Mouse (Mus musculus) heart, postnatal 0 days (tissue): ENCODE data around the gene Prkcz. TPM values are rescaled to one million over a fixed set of nuclear protein-coding genes. Genes with fewer than 3 reads are reported as not detected.

Experiments used
- ATAC-seq: fragments of 200-750 bp; cut with Nextera tagmentation; 2 replicates; pipeline ENCODE4 v1.8.0; 2017; ENCODE audit warnings: low read depth, moderate number of reproducible peaks, moderate library complexity; ENCODE audit not compliant: insufficient read depth
- DNase-seq: peaks from one replicate; pipeline ENCODE4 v3.0.0-alpha.2; 2016; ENCODE audit warnings: low spot score
- H3K27ac ChIP-seq: fragments of 300-500 bp; sonication (generic); 2 replicates; pipeline ENCODE4 v1.5.1; 2014; ENCODE audit warnings: low read depth, mild to moderate bottlenecking
- H3K27me3 ChIP-seq: fragments of 300-500 bp; sonication (generic); 2 replicates; pipeline ENCODE4 v1.6.1; 2014; ENCODE audit warnings: low read length, mixed read lengths; ENCODE audit not compliant: control insufficient read depth, insufficient read depth
- H3K36me3 ChIP-seq: fragments of 300-500 bp; sonication (generic); replicated peaks from 2 replicates; pipeline ENCODE4 v1.6.1; 2014; ENCODE audit warnings: low read length, mixed read lengths; ENCODE audit not compliant: control insufficient read depth, insufficient read depth
- H3K4me1 ChIP-seq: fragments of 300-500 bp; sonication (generic); 2 replicates; pipeline ENCODE4 v1.6.1; 2014; ENCODE audit warnings: antibody characterized with exemption; ENCODE audit not compliant: control insufficient read depth, insufficient read depth
- H3K4me2 ChIP-seq: fragments of 300-500 bp; sonication (generic); 2 replicates; pipeline ENCODE4 v1.6.1; 2014; ENCODE audit warnings: low read depth, mild to moderate bottlenecking, low read length, moderate library complexity
- H3K4me3 ChIP-seq: fragments of 300-500 bp; sonication (generic); 2 replicates; pipeline ENCODE4 v1.5.1; 2014; ENCODE audit warnings: low read depth, low read length
- H3K9ac ChIP-seq: fragments of 300-500 bp; sonication (generic); replicated peaks from 2 replicates; pipeline ENCODE4 v1.6.1; 2014; ENCODE audit warnings: low read depth, low read length, mixed read lengths
- H3K9me3 ChIP-seq: fragments of 300-500 bp; sonication (generic); replicated peaks from 2 replicates; pipeline ENCODE4 v1.6.1; 2016; ENCODE audit warnings: low read length; ENCODE audit not compliant: control insufficient read depth
- CTCF ChIP-seq: IDR thresholded peaks from 2 replicates; pipeline ENCODE4 v1.5.1; 2016; ENCODE audit warnings: antibody characterized with exemption, control low read depth, low read depth
- EP300 ChIP-seq: IDR thresholded peaks from 2 replicates; pipeline ENCODE4 v1.6.1; 2016; ENCODE audit warnings: antibody characterized with exemption, low read depth
- WGBS: fragments of 180-500 bp; shearing (Covaris S2); extraction: QIAGEN DNeasy Blood & Tissue Kit; methylation state at CpG from one replicate; pipeline ENCODE4 v1.1.7; 2014; 5-methylcytosine and 5-hydroxymethylcytosine counted together
- polyA plus RNA-seq: library from polyadenylated mRNA; unstranded; fragments of >200 nt; fragmentation: Nextera tagmentation; extraction: Ambion mirVana; gene quantifications from 2 replicates; pipeline ENCODE4 v1.2.1, GENCODE M21; 2015
- total RNA-seq: library from RNA; depleted of rRNA; stranded (reverse); fragments of >200 nt; gene quantifications from 2 replicates; pipeline ENCODE4 v1.2.3, GENCODE M21; 2014; ENCODE audit warnings: low replicate concordance

Prkcz gene
- total and polyA plus RNA-seq, 2 experiments from 2014 or later = 2.7 to 4.8 TPM

- Histone ChIP-seq H3K4me2 (no peak overlapping the region), H3K36me3 (no peaks in the 10 kb centered on the region), H3K27me3 (no peaks in the 10 kb centered on the region), H3K27ac (peak overlapping the region; percentile 99), H3K4me1 (peaks cover 51% of the 10 kb centered on the region), H3K9me3 (no peaks in the 10 kb centered on the region), H3K4me3 (no peak overlapping the region), H3K9ac (no peak overlapping the region)
- no peak for DNase-seq
- WGBS = 79% methylated on average over 12 of the region's 12 CpGs
- no peak for ATAC-seq
- TF ChIP-seq EP300 (no peak), CTCF (no peak)
Observed at GRCm38 (mm10) chr4:155236737-155237385, 124.3 kb downstream of the Prkcz start.

DNA sequence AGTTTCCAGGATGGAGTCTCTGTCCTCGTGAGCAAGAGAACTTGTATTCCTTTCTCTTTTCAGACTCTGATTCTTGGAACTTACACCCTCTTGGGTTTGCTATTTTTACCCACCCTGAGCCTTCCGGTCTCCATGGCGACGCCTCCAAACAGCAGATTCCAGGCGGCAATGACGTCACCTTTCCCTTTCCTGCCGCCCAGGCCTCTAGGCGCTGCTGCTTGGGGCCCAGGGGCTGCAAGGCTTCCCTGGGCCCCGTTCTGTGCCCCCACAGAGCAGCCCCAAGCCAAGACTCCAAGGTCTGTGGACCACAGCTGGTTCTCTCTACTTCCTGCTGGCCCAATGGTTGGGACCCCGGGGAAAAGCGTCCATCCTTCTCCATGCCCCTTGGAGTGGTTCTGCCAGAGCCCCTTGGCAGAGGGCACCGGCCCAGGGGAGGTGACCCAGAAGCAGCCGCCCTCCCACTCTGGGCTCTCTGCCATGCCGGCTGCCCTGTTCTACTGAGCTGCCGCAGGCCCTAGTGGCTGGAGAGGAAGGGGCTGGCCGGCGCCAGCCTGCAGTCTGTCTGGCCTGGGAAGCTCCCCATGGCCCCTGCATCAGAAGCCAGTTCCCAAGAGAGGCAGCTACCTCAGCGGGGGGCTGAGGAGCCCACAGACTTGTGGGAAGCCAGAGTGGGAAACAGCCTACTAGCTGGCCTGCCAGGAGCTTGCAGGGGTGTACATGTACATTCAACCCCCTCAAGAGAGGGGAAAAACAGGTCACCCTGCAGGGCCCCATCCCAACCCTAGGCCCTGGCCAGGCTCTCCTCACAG is 125.6 kb downstream of the Prkcz start:
- Histone ChIP-seq H3K9me3 (no peaks in the 10 kb centered on the region), H3K4me2 (peak overlapping the region; percentile 48), H3K9ac (peak overlapping the region; percentile 51), H3K4me3 (peak overlapping the region; percentile 9), H3K36me3 (no peaks in the 10 kb centered on the region), H3K4me1 (peaks cover 46% of the 10 kb centered on the region), H3K27ac (peak overlapping the region; percentile 99), H3K27me3 (no peaks in the 10 kb centered on the region)
- peak; percentile 90 for ATAC-seq
- TF ChIP-seq CTCF (peak; percentile 33), EP300 (peak; percentile 79)
- 1% methylated on average over 18 of the region's 18 CpGs for WGBS
- DNase-seq = peak; percentile 99

GRCm38 (mm10) chr4:155234371-155235310 is 126.5 kb downstream of the Prkcz start:
- Histone ChIP-seq H3K27me3 (no peaks in the 10 kb centered on the region), H3K36me3 (no peaks in the 10 kb centered on the region), H3K9me3 (no peaks in the 10 kb centered on the region), H3K4me1 (peaks cover 46% of the 10 kb centered on the region), H3K4me2 (peak overlapping the region; percentile 48), H3K4me3 (peak overlapping the region; percentile 9; the same call in 1 of the 2 replicates), H3K9ac (peak overlapping the region; percentile 51), H3K27ac (peak overlapping the region; percentile 99)
- 16% methylated on average over 8 of the region's 8 CpGs for WGBS
- ATAC-seq (peak; percentile 6; the same call in 1 of the 2 replicates), DNase-seq (no peak)
- TF ChIP-seq EP300 (no peak), CTCF (no peak)

- ATAC-seq (peak; percentile 34), DNase-seq (peak; percentile 85)
- H3K4me1 ChIP-seq = peaks cover 46% of the 10 kb centered on the region
- TF ChIP-seq CTCF (peak; percentile 6; the same call in 1 of the 2 replicates), EP300 (0 out of 2 replicates have a peak, but pooled peaks have one; percentile 31)
- no peaks in the 10 kb centered on the region for H3K36me3 ChIP-seq
- H3K27me3 ChIP-seq = no peaks in the 10 kb centered on the region
- H3K9me3 ChIP-seq = no peaks in the 10 kb centered on the region
- no peak overlapping the region for H3K4me3 ChIP-seq
- peak overlapping the region; percentile 48 for H3K4me2 ChIP-seq
- H3K27ac ChIP-seq = peak overlapping the region; percentile 99
- peak overlapping the region; percentile 51 for H3K9ac ChIP-seq
- 0% methylated on average over 10 of the region's 10 CpGs for WGBS
Observed at GRCm38 (mm10) chr4:155233878-155234277, 127.3 kb downstream of the Prkcz start.

- Histone ChIP-seq H3K9ac (no peak overlapping the region), H3K36me3 (no peaks in the 10 kb centered on the region), H3K4me1 (peaks cover 12% of the 10 kb centered on the region), H3K9me3 (no peaks in the 10 kb centered on the region), H3K4me2 (no peak overlapping the region), H3K27ac (no peak overlapping the region), H3K4me3 (no peak overlapping the region), H3K27me3 (no peaks in the 10 kb centered on the region)
- TF ChIP-seq CTCF = no peak
- TF ChIP-seq EP300 = no peak
- no peak for ATAC-seq
- no peak for DNase-seq
- WGBS = 70% methylated on average over 5 of the region's 5 CpGs
Observed at GRCm38 (mm10) chr4:155228461-155228860, 132.7 kb downstream of the Prkcz start.
